Mouse (Mus musculus) G1E-ER4 (cell line): Measurements from ENCODE around the gene Vmn1r177. TPM values are rescaled to one million over a fixed set of nuclear protein-coding genes. Genes with fewer than 3 reads are reported as not detected.
"Not testable (repeated sequence)": the region's sequence is repeated elsewhere in the genome, so short reads cannot be mapped to it uniquely, and the experiment has no call there.

Experiments
- GATA1 ChIP-seq: IDR thresholded peaks from one replicate; pipeline ENCODE4 v1.8.0; 2012; ENCODE audit warnings: low read length, inconsistent platforms
- polyA plus RNA-seq: library from polyadenylated mRNA; stranded (reverse); fragments of >175 nt; gene quantifications from 2 replicates; pipeline ENCODE4 v1.2.3, GENCODE M21; 2012

The Vmn1r177 gene
- not detected in 2 replicates for polyA plus RNA-seq

GRCm38 (mm10) chr7:23866349-23866748 lies at the start of gene Vmn1r177:
Vmn1r177 (minus strand) TSS chr7:23866449.
- TF ChIP-seq GATA1 = not testable (repeated sequence)

DNA sequence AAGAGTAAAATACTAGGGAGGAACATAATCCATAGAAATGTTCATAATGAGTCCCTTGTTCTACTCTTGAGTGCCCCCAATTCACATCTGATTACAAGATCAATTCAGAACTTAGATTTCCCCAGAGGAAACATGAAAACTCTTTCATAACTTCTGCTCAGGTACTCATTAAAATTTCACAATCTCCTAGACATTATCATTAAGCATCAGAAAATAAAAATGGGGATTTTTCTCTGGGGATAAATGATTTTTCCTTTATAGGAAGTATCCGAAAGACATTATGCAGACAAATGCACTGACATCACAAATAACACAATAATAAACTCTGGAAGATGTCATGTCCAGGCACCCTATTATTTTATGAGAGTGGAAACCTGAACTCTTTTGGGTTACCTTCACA lies 25.5 kb upstream of the Vmn1r177 start, which contains the start of gene Vmn1r178:
TSS of gene Vmn1r178 (plus strand) at position 301 of the 400 bp plus-strand sequence.
- TF ChIP-seq GATA1 = no peak

DNA sequence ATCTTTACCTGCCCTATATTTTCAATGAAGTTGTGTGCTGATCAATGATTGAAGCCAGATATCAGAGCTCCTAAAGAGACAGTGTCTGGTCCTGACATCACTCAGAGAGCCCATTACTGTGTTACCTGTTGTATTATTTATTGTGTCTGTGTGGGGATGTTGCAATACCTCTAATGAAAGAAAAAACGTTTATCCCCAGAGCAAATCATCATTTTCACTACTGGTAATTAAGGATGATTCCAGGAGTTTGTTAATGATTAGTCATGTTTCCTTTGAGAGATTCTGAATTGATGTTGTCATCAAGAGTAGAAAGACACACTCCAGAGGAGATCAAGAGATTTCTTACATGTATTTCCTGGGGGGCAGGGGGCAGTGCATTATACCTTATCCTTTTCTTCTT lies 29.0 kb downstream of the Vmn1r177 start, which contains the start of gene Vmn1r176:
TSS of gene Vmn1r176 (minus strand) at position 101 of the 400 bp plus-strand sequence.
- TF ChIP-seq GATA1 = not testable (repeated sequence)

Other genes with a start within 250 kb of the Vmn1r177 start
- not detected in 2 replicates for gene Vmn1r171, start 235.7 kb downstream of the Vmn1r177 start, polyA plus RNA-seq
- not detected in 2 replicates for gene Vmn1r172, start 208.1 kb downstream of the Vmn1r177 start, polyA plus RNA-seq
- not detected in 2 replicates for gene Vmn1r173, start 165.7 kb downstream of the Vmn1r177 start, polyA plus RNA-seq
- gene Vmn1r174, start 114.2 kb downstream of the Vmn1r177 start, polyA plus RNA-seq = not detected in 2 replicates
- not detected in 2 replicates for gene Vmn1r175, start 55.8 kb downstream of the Vmn1r177 start, polyA plus RNA-seq
- gene Vmn1r176, start 29.1 kb downstream of the Vmn1r177 start, polyA plus RNA-seq = not detected in 2 replicates
- not detected in 2 replicates for gene Vmn1r178, start 25.6 kb upstream of the Vmn1r177 start, polyA plus RNA-seq
- not detected in 2 replicates for gene Vmn1r179, start 60.5 kb upstream of the Vmn1r177 start, polyA plus RNA-seq
- gene Vmn1r180, start 84.2 kb upstream of the Vmn1r177 start, polyA plus RNA-seq = not detected in 2 replicates
- not detected in 2 replicates for gene Vmn1r181, start 108.2 kb upstream of the Vmn1r177 start, polyA plus RNA-seq
- gene V1rd19, start 135.2 kb upstream of the Vmn1r177 start, polyA plus RNA-seq = not detected in 2 replicates
- not detected in 2 replicates for gene Vmn1r183, start 186.8 kb upstream of the Vmn1r177 start, polyA plus RNA-seq
- 12.0 and 14.5 TPM in 2 replicates for gene Zfp180, start 215.5 kb upstream of the Vmn1r177 start, polyA plus RNA-seq
- 0.05 TPM in 2 replicates for gene Zfp112, start 245.9 kb upstream of the Vmn1r177 start, polyA plus RNA-seq